Mouse (Mus musculus): ENCODE data around the gene Prps1l1.

GRCm38 (mm10) chr12:34949066-34949706 lies 35.4 kb upstream of the Prps1l1 start:
- TF ChIP-seq POLR2A (IDR thresholded peaks at IDR 0.05; ENCODE audit: insufficient read depth, low read depth, low read length), result no peak
- no peak for TF ChIP-seq CTCF (IDR thresholded peaks at IDR 0.05)
